Comparison of ENCODE assay signal across 22 mouse cellular contexts in the genomic region with DNA sequence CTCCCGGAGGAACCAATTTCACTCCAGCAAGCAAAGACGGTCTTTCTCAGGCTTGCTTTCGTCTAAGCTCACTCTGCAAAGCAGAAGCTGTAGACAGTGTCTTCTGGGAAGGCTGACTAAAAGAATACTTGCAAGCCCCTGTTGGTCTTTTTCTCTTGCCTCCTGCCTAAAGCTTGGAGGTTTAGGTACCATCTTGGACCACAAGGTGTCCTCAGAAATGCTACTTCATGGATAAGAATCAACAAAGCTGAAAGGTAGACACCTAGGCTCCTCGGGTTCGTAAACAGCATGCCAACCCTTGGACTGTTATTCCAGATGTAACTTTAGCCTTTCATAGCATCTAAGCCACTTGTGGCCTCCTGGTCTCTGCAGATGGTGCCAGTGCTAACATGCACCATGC. TPM values are rescaled to one million over a fixed set of nuclear protein-coding genes. Genes with fewer than 3 reads are reported as not detected.
DNase-seq lines count a peak whose midpoint lies in the region; ATAC-seq and TF ChIP-seq lines count a peak whose summit lies in the region.
"Had no signal": no experiment of that assay in that cellular context is flagged by ENCODE, and none has a peak within 500 bp of the region (broad histone marks: within the 10 kb centered on the region; RNA-seq: fewer than 3 reads in every experiment).

No protein-coding gene starts in this region.

- 84% methylated on average over 5 of the region's 5 CpGs for WGBS in heart, embryonic 16.5 days
- 77% methylated on average over 5 of the region's 5 CpGs for WGBS in limb, embryonic 13.5 days
- 94% methylated on average over 5 of the region's 5 CpGs for WGBS in limb, embryonic 10.5 days
- 72% methylated on average over 5 of the region's 5 CpGs for WGBS in small intestine, adult 2 months
- WGBS in neural tube, embryonic 15.5 days, result 90% methylated on average over 5 of the region's 5 CpGs
- 92% methylated on average over 5 of the region's 5 CpGs for WGBS in forebrain, embryonic 13.5 days

- H3K36me3 ChIP-seq in heart, embryonic 16.5 days (ENCODE audit: control insufficient read depth, insufficient read depth), result no peaks in the 10 kb centered on the region
- H3K36me3 ChIP-seq in limb, embryonic 13.5 days, result no peaks in the 10 kb centered on the region
- H3K36me3 ChIP-seq in limb, embryonic 10.5 days, result no peaks in the 10 kb centered on the region
- H3K36me3 ChIP-seq in small intestine, adult 2 months (ENCODE audit: control insufficient read depth, insufficient read depth, low read length), result no peaks in the 10 kb centered on the region
- H3K36me3 ChIP-seq in neural tube, embryonic 15.5 days, result no peaks in the 10 kb centered on the region
- no peaks in the 10 kb centered on the region for H3K36me3 ChIP-seq in forebrain, embryonic 13.5 days (ENCODE audit: poor library complexity, severe bottlenecking)
- H3K36me3 ChIP-seq: heart, embryonic 12.5 days; liver, embryonic 15.5 days; neural tube, embryonic 13.5 days had no signal

- ATAC-seq in heart, embryonic 16.5 days (replicated peaks; ENCODE audit: extremely low read depth, insufficient read depth, low FRiP score), result no peak
- 0 out of 2 replicates have a peak, but pooled peaks have one; percentile 7 for ATAC-seq in limb, embryonic 13.5 days (ENCODE audit: low FRiP score, low read depth)
- no peak for ATAC-seq in neural tube, embryonic 15.5 days (ENCODE audit: low FRiP score)
- no peak for ATAC-seq in forebrain, embryonic 13.5 days
- ATAC-seq: forebrain, embryonic 14.5 days had no signal

- H3K4me1 ChIP-seq in heart, embryonic 16.5 days (ENCODE audit: control insufficient read depth, insufficient read depth, low read length), result peaks cover 3% of the 10 kb centered on the region
- H3K4me1 ChIP-seq in limb, embryonic 13.5 days, result peaks cover 10% of the 10 kb centered on the region
- no peaks in the 10 kb centered on the region for H3K4me1 ChIP-seq in limb, embryonic 10.5 days
- H3K4me1 ChIP-seq in small intestine, adult 2 months (ENCODE audit: control insufficient read depth, insufficient read depth, insufficient read length, low read length), result peaks cover 19% of the 10 kb centered on the region; the same call in 1 of the 2 replicates
- 0 out of 2 replicates have a peak, but pooled peaks cover 3% of the 10 kb centered on the region for H3K4me1 ChIP-seq in neural tube, embryonic 15.5 days
- H3K4me1 ChIP-seq in forebrain, embryonic 13.5 days, result no peaks in the 10 kb centered on the region
- H3K4me1 ChIP-seq: liver, embryonic 15.5 days; neural tube, embryonic 13.5 days had no signal

- H3K9me3 ChIP-seq in heart, embryonic 16.5 days (replicated peaks; ENCODE audit: control insufficient read depth, low read length), result peaks cover 6% of the 10 kb centered on the region; the same call in 1 of the 2 replicates
- H3K9me3 ChIP-seq in limb, embryonic 13.5 days, result no peaks in the 10 kb centered on the region; the same call in 1 of the 2 replicates
- H3K9me3 ChIP-seq in limb, embryonic 10.5 days (replicated peaks), result no peaks in the 10 kb centered on the region
- no peaks in the 10 kb centered on the region for H3K9me3 ChIP-seq in neural tube, embryonic 15.5 days (replicated peaks)
- H3K9me3 ChIP-seq in forebrain, embryonic 13.5 days (replicated peaks), result no peaks in the 10 kb centered on the region
- H3K9me3 ChIP-seq: liver, embryonic 15.5 days; neural tube, embryonic 13.5 days had no signal

- no peak for DNase-seq in heart, adult 9 months (ENCODE audit: low spot score in 2 of 2)
- DNase-seq in limb, embryonic 10.5 days (ENCODE audit: low spot score), result no peak
- peak; percentile 29 for DNase-seq in ZHBTc4 (ENCODE audit: low read depth, low spot score)
- DNase-seq: cerebellum, adult 11 months; cerebellum, adult 9-10 months; cerebellum, postnatal 36 days; kidney, adult 18-20 months; layer of hippocampus, postnatal 36 days; left cerebral cortex, postnatal 4 days; lung, embryonic 14.5 days; lung, postnatal 14 days; thymus, postnatal 4 days had no signal

- peak overlapping the region; percentile 23; the same call in 1 of the 2 replicates for H3K27ac ChIP-seq in heart, embryonic 16.5 days (ENCODE audit: low read length)
- H3K27ac ChIP-seq in limb, embryonic 13.5 days, result peak overlapping the region; percentile 23; the same call in 1 of the 2 replicates
- no peak overlapping the region for H3K27ac ChIP-seq in limb, embryonic 10.5 days
- H3K27ac ChIP-seq in small intestine, adult 2 months (ENCODE audit: insufficient read depth, low read depth, low read length), result peak overlapping the region; percentile 52
- no peak overlapping the region for H3K27ac ChIP-seq in neural tube, embryonic 15.5 days (replicated peaks)
- no peak overlapping the region for H3K27ac ChIP-seq in forebrain, embryonic 13.5 days
- H3K27ac ChIP-seq: liver, embryonic 15.5 days; neural tube, embryonic 13.5 days had no signal

- no peak overlapping the region for H3K4me3 ChIP-seq in heart, embryonic 16.5 days (ENCODE audit: low read length)
- H3K4me3 ChIP-seq in limb, embryonic 13.5 days, result no peak overlapping the region
- no peak overlapping the region for H3K4me3 ChIP-seq in limb, embryonic 10.5 days
- H3K4me3 ChIP-seq in small intestine, adult 2 months (ENCODE audit: low read depth, low read length), result no peak overlapping the region
- H3K4me3 ChIP-seq in neural tube, embryonic 15.5 days (replicated peaks), result no peak overlapping the region
- H3K4me3 ChIP-seq in forebrain, embryonic 13.5 days, result no peak overlapping the region
- H3K4me3 ChIP-seq: heart, embryonic 12.5 days; liver, embryonic 15.5 days; neural tube, embryonic 13.5 days had no signal

- H3K9ac ChIP-seq in heart, embryonic 16.5 days (ENCODE audit: low read length), result no peak overlapping the region
- H3K9ac ChIP-seq in limb, embryonic 13.5 days, result no peak overlapping the region
- H3K9ac ChIP-seq in neural tube, embryonic 15.5 days (replicated peaks), result no peak overlapping the region
- no peak overlapping the region for H3K9ac ChIP-seq in forebrain, embryonic 13.5 days
- H3K9ac ChIP-seq: heart, embryonic 12.5 days; liver, embryonic 15.5 days; lung, embryonic 14.5 days; neural tube, embryonic 13.5 days had no signal

- no peak for TF ChIP-seq POLR2A in small intestine, adult 2 months (IDR thresholded peaks at IDR 0.05; ENCODE audit: low read depth, low read length)

- no peaks in the 10 kb centered on the region for H3K27me3 ChIP-seq in heart, embryonic 16.5 days (ENCODE audit: control insufficient read depth, insufficient read depth, low read length)
- H3K27me3 ChIP-seq in limb, embryonic 13.5 days, result no peaks in the 10 kb centered on the region
- no peaks in the 10 kb centered on the region for H3K27me3 ChIP-seq in limb, embryonic 10.5 days (ENCODE audit: low read depth, poor library complexity, severe bottlenecking)
- H3K27me3 ChIP-seq in small intestine, adult 2 months (ENCODE audit: control insufficient read depth, insufficient read depth, low read length), result no peaks in the 10 kb centered on the region
- H3K27me3 ChIP-seq in neural tube, embryonic 15.5 days (replicated peaks), result no peaks in the 10 kb centered on the region
- H3K27me3 ChIP-seq in forebrain, embryonic 13.5 days, result no peaks in the 10 kb centered on the region
- H3K27me3 ChIP-seq: heart, embryonic 12.5 days; liver, embryonic 15.5 days; neural tube, embryonic 13.5 days had no signal

- no peak for TF ChIP-seq CTCF in small intestine, adult 2 months (IDR thresholded peaks at IDR 0.05; ENCODE audit: extremely low read depth, insufficient read length, insufficient replicate concordance, low read depth, low read length)

- H3K4me2 ChIP-seq in heart, embryonic 16.5 days (ENCODE audit: low read depth, low read length), result no peak overlapping the region
- H3K4me2 ChIP-seq in limb, embryonic 13.5 days (replicated peaks), result no peak overlapping the region
- H3K4me2 ChIP-seq in neural tube, embryonic 15.5 days, result no peak overlapping the region
- H3K4me2 ChIP-seq in forebrain, embryonic 13.5 days, result no peak overlapping the region
- H3K4me2 ChIP-seq: heart, embryonic 12.5 days; liver, embryonic 15.5 days; lung, embryonic 14.5 days; neural tube, embryonic 13.5 days had no signal

RNA-seq across cellular contexts. Expression of a gene that starts 53.0 kb away (rescaled TPM):
- 1.6 and 2.2 TPM in 2 replicates for polyA plus RNA-seq in heart, embryonic 16.5 days (2015; fragmentation: Nextera tagmentation; extraction: Ambion mirVana)
- 1.2 and 1.7 TPM in 2 replicates for polyA plus RNA-seq in limb, embryonic 13.5 days (2015; fragmentation: Nextera tagmentation; extraction: Ambion mirVana)
- 0.36 and 0.94 TPM in 2 replicates for polyA plus RNA-seq in limb, embryonic 10.5 days (2016; fragmentation: Nextera tagmentation; extraction: Ambion mirVana)
- not detected in 2 replicates for polyA plus RNA-seq in small intestine, adult 2 months (2012; rRNA removed)
- 0.59 and 1.4 TPM in 2 replicates for polyA plus RNA-seq in neural tube, embryonic 15.5 days (2015; fragmentation: Nextera tagmentation; extraction: Ambion mirVana)
- polyA plus RNA-seq in forebrain, embryonic 13.5 days (2015; fragmentation: Nextera tagmentation; extraction: Ambion mirVana), result 0.45 TPM in 1 of 2 replicates, not detected in the other
- polyA plus RNA-seq: liver, adult 2 months; liver, embryonic 15.5 days; neural tube, embryonic 13.5 days had no signal

Comparison
In these comparisons a context has a peak if more than half of its experiments do, and no peak if none do; other contexts are left out.
1. H3K27ac ChIP-seq: peak in heart, embryonic 16.5 days (single experiment), limb, embryonic 13.5 days (single experiment) and small intestine, adult 2 months (single experiment); none in limb, embryonic 10.5 days (single experiment), neural tube, embryonic 15.5 days (single experiment) and forebrain, embryonic 13.5 days (single experiment).